Mouse (Mus musculus): ENCODE results near the gene Tbc1d8. TPM values are rescaled to one million over a fixed set of nuclear protein-coding genes. Genes with fewer than 3 reads are reported as not detected.

Gene Tbc1d8
- total and polyA plus RNA-seq, 2 experiments, result 7.0 to 13.9 TPM

DNA sequence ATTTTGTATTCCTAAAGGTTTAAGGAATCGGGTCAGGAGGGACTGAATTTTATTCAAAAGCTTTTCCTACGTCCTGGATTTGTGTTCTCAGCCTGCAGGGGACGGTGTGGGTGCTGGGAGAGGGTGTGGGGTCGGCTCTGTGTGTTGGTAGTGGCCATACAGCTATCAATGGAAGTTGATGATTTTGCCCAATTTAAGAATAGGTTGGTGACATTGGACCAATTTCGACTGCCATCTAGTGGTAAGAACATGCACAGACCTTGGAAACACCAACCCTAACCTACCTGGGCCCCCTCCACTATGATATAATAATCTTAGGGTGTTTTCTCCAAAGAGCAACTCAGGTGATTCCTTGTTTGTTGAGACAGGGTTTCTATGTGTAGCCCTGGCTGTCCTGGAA lies 44.0 kb upstream of the Tbc1d8 start:
- Histone ChIP-seq H3K4me1 (ENCODE audit: control insufficient read depth, insufficient read depth, low read length) (no peaks in the 10 kb centered on the region), H3K27ac (replicated peaks; ENCODE audit: insufficient read depth, low read depth, low read length) (no peak overlapping the region), H3K4me3 (ENCODE audit: insufficient read depth, low read depth, low read length) (no peak overlapping the region), H3K36me3 (ENCODE audit: control insufficient read depth, insufficient read depth, low read length) (no peaks in the 10 kb centered on the region), H3K27me3 (ENCODE audit: control insufficient read depth, insufficient read depth, low read length) (no peaks in the 10 kb centered on the region), H3K9ac (ENCODE audit: low read depth, low read length) (no peak overlapping the region), H3K79me2 (ENCODE audit: control insufficient read depth, insufficient read depth, low read length) (no peaks in the 10 kb centered on the region)
- WGBS, result 21% methylated on average over 5 of the region's 5 CpGs
- TF ChIP-seq POLR2A (IDR thresholded peaks at IDR 0.05; ENCODE audit: extremely low read depth, insufficient read depth, low read length) (no peak), CTCF (IDR thresholded peaks at IDR 0.05; ENCODE audit: low read depth, low read length) (peak; percentile 68)
- DNase-seq (ENCODE audit: extremely low read depth, low read depth, low spot score), result peak; percentile 41

GRCm38 (mm10) chr1:39521326-39521725 lies 42.8 kb upstream of the Tbc1d8 start:
- H3K36me3 ChIP-seq (ENCODE audit: control insufficient read depth, insufficient read depth, low read length), result no peaks in the 10 kb centered on the region

GRCm38 (mm10) chr1:39515303-39515991 lies 36.9 kb upstream of the Tbc1d8 start:
- Histone ChIP-seq H3K27me3 (ENCODE audit: control insufficient read depth, insufficient read depth, low read length) (no peaks in the 10 kb centered on the region), H3K27ac (replicated peaks; ENCODE audit: insufficient read depth, low read depth, low read length) (no peak overlapping the region), H3K9ac (ENCODE audit: low read depth, low read length) (no peak overlapping the region), H3K36me3 (ENCODE audit: control insufficient read depth, insufficient read depth, low read length) (no peaks in the 10 kb centered on the region), H3K4me3 (ENCODE audit: insufficient read depth, low read depth, low read length) (no peak overlapping the region), H3K4me1 (ENCODE audit: control insufficient read depth, insufficient read depth, low read length) (peaks cover 9% of the 10 kb centered on the region; the same call in 1 of the 2 replicates), H3K79me2 (ENCODE audit: control insufficient read depth, insufficient read depth, low read length) (no peaks in the 10 kb centered on the region)
- WGBS, result 39% methylated on average over 10 of the region's 10 CpGs
- no peak for TF ChIP-seq CTCF (IDR thresholded peaks at IDR 0.05; ENCODE audit: low read depth, low read length)
- TF ChIP-seq POLR2A (IDR thresholded peaks at IDR 0.05; ENCODE audit: extremely low read depth, insufficient read depth, low read length), result no peak
- peak; percentile 90 for DNase-seq (ENCODE audit: extremely low read depth, low read depth, low spot score)

More at GRCm38 (mm10) chr1:39521326-39521725, 42.8 kb upstream of the Tbc1d8 start:
- TF ChIP-seq CTCF (IDR thresholded peaks at IDR 0.05; ENCODE audit: low read depth, low read length), result no peak
- no peak for TF ChIP-seq POLR2A (IDR thresholded peaks at IDR 0.05; ENCODE audit: extremely low read depth, insufficient read depth, low read length)
- DNase-seq (ENCODE audit: extremely low read depth, low read depth, low spot score), result no peak
- H3K4me1 ChIP-seq (ENCODE audit: control insufficient read depth, insufficient read depth, low read length), result no peaks in the 10 kb centered on the region
- no peaks in the 10 kb centered on the region for H3K27me3 ChIP-seq (ENCODE audit: control insufficient read depth, insufficient read depth, low read length)
- H3K4me3 ChIP-seq (ENCODE audit: insufficient read depth, low read depth, low read length), result no peak overlapping the region
- H3K9ac ChIP-seq (ENCODE audit: low read depth, low read length), result no peak overlapping the region
- 95% methylated on average over 7 of the region's 7 CpGs for WGBS
- no peaks in the 10 kb centered on the region for H3K79me2 ChIP-seq (ENCODE audit: control insufficient read depth, insufficient read depth, low read length)
- H3K27ac ChIP-seq (replicated peaks; ENCODE audit: insufficient read depth, low read depth, low read length), result no peak overlapping the region

DNA sequence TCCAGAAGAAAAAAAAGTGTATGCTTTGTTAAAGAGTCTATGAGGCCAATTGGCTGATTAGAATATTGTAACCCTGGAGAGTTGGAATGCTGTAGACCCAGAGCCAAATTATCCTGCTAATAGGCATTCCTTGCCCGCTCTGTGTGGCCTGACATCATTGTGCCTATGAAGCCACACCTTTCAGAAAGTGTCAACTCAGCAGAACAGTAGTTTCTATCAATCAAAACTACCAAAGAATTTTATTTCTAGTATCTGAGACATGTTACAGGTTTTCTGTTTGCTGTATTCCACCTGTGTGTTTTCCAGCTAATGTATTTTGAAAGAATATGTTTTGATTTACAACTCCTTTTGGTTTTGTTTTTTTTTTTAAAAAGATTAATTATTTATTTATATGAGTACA lies 33.6 kb upstream of the Tbc1d8 start:
- Histone ChIP-seq H3K36me3 (ENCODE audit: control insufficient read depth, insufficient read depth, low read length) (no peaks in the 10 kb centered on the region), H3K79me2 (ENCODE audit: control insufficient read depth, insufficient read depth, low read length) (no peaks in the 10 kb centered on the region), H3K4me1 (ENCODE audit: control insufficient read depth, insufficient read depth, low read length) (peaks cover 9% of the 10 kb centered on the region; the same call in 1 of the 2 replicates), H3K27ac (replicated peaks; ENCODE audit: insufficient read depth, low read depth, low read length) (no peak overlapping the region), H3K9ac (ENCODE audit: low read depth, low read length) (no peak overlapping the region), H3K27me3 (ENCODE audit: control insufficient read depth, insufficient read depth, low read length) (no peaks in the 10 kb centered on the region), H3K4me3 (ENCODE audit: insufficient read depth, low read depth, low read length) (no peak overlapping the region)
- TF ChIP-seq POLR2A (IDR thresholded peaks at IDR 0.05; ENCODE audit: extremely low read depth, insufficient read depth, low read length), result no peak
- no peak for TF ChIP-seq CTCF (IDR thresholded peaks at IDR 0.05; ENCODE audit: low read depth, low read length)
- WGBS, result 95% methylated on average over 1 of the region's 1 CpGs
- DNase-seq (ENCODE audit: extremely low read depth, low read depth, low spot score), result no peak

DNA sequence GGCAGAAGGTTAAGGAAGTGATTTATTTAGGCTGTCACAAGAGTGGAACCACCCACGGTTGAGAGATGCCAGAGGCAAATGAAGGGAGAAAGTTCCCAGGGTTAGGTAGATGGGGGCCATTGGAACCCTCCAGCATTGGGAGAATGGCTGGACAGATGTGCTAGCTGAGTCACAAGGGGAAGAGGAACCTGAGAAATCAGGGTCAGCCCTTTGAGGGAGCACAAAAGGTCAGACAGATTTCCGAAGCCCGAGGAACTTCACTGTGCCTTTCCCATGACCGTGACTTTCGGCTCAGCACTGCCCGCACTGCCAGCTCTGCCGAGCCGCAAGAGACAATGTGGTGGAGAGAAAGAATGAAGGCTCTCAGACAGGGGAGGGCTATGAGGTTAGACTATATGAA lies 33.2 kb upstream of the Tbc1d8 start:
- no peak overlapping the region for H3K27ac ChIP-seq (replicated peaks; ENCODE audit: insufficient read depth, low read depth, low read length)

DNA sequence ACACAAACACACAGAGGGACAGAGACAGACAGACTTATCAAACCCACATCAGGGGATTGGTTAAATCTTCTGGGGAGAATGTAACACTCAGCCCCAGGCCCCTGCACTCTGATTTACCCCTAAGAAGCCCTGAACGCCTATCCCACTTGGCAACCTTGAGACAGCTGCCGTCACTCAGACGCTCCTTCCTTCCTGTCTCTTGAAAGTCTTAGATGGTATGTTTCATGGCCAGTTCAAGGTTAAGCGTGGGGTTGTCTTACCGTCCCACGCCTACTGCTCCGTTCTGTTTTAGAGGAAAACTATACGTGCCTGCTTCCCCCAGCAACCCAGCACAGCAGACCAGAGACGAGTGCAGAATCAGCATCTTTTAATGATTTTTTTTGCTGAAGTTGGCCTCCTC lies 27.0 kb upstream of the Tbc1d8 start:
- 74% methylated on average over 9 of the region's 9 CpGs for WGBS
- H3K79me2 ChIP-seq (ENCODE audit: control insufficient read depth, insufficient read depth, low read length), result no peaks in the 10 kb centered on the region

More for the DNA sequence above, 33.2 kb upstream of the Tbc1d8 start:
- Histone ChIP-seq H3K4me3 (ENCODE audit: insufficient read depth, low read depth, low read length) (no peak overlapping the region), H3K4me1 (ENCODE audit: control insufficient read depth, insufficient read depth, low read length) (peaks cover 9% of the 10 kb centered on the region; the same call in 1 of the 2 replicates), H3K27me3 (ENCODE audit: control insufficient read depth, insufficient read depth, low read length) (no peaks in the 10 kb centered on the region), H3K79me2 (ENCODE audit: control insufficient read depth, insufficient read depth, low read length) (no peaks in the 10 kb centered on the region), H3K9ac (ENCODE audit: low read depth, low read length) (no peak overlapping the region), H3K36me3 (ENCODE audit: control insufficient read depth, insufficient read depth, low read length) (no peaks in the 10 kb centered on the region)
- TF ChIP-seq CTCF (IDR thresholded peaks at IDR 0.05; ENCODE audit: low read depth, low read length) (no peak), POLR2A (IDR thresholded peaks at IDR 0.05; ENCODE audit: extremely low read depth, insufficient read depth, low read length) (no peak)
- 78% methylated on average over 8 of the region's 8 CpGs for WGBS
- DNase-seq (ENCODE audit: extremely low read depth, low read depth, low spot score), result no peak

More for the DNA sequence above, 27.0 kb upstream of the Tbc1d8 start:
- no peak overlapping the region for H3K9ac ChIP-seq (ENCODE audit: low read depth, low read length)
- H3K36me3 ChIP-seq (ENCODE audit: control insufficient read depth, insufficient read depth, low read length), result no peaks in the 10 kb centered on the region
- H3K4me1 ChIP-seq (ENCODE audit: control insufficient read depth, insufficient read depth, low read length), result no peaks in the 10 kb centered on the region
- H3K27me3 ChIP-seq (ENCODE audit: control insufficient read depth, insufficient read depth, low read length), result no peaks in the 10 kb centered on the region
- TF ChIP-seq CTCF (IDR thresholded peaks at IDR 0.05; ENCODE audit: low read depth, low read length), result no peak
- no peak for TF ChIP-seq POLR2A (IDR thresholded peaks at IDR 0.05; ENCODE audit: extremely low read depth, insufficient read depth, low read length)
- H3K27ac ChIP-seq (replicated peaks; ENCODE audit: insufficient read depth, low read depth, low read length), result no peak overlapping the region
- no peak for DNase-seq (ENCODE audit: extremely low read depth, low read depth, low spot score)
- no peak overlapping the region for H3K4me3 ChIP-seq (ENCODE audit: insufficient read depth, low read depth, low read length)

Measured in liver, adult 2 months (tissue).